Mouse (Mus musculus) WW6 (cell line): ENCODE results near the gene Arcn1.

ENCODE experiments used
- DNase-seq: peaks from one replicate; pipeline ENCODE4 v3.0.0-alpha.2; 2013; ENCODE audit warnings: low read depth, low spot score

The Arcn1 gene

DNA sequence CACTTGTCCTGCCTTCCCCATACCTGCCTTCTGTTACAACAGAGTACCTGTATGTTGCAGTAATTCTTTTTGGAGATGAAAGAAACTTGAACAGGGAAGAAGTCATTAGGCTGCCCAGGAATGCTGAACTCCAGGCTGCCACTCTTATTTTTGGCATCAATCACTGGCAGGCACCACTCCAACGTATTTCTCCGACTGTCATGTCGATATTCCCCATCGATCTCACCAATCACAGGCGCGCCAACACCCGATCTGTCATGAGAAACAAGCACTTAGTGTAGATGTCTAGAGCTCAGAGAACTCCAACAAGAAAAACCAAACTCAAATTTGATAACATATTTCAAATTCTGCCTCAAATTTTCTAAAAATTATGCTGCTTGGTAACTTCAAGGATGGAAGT is 22.3 kb downstream of the Arcn1 start:
- DNase-seq, result no peak

DNA sequence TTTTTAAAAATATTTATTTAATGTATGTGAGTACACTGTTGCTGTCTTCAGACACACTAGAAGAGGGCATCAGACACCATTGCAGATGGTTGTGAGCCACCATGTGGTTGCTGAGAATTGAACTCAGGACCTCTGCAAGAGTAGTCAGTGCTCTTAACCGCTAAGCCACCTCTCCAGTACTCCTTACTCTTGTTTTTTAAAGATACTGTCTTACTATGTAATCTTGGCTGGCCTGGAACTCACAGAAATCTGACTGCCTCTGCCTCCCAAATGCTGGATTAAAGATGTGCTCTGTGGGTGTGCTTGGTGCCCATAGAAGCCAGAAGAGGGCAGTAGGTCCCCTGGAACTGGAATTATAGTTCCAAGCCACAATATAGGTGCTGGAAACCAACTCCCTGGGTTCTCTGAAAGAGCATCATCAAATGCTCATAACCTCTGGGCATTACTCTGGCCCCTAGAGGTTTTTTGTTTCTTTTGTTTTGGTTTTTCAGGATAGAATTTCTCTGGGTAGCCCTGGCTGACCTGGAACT is 26.9 kb downstream of the Arcn1 start:
- DNase-seq, result no peak

DNA sequence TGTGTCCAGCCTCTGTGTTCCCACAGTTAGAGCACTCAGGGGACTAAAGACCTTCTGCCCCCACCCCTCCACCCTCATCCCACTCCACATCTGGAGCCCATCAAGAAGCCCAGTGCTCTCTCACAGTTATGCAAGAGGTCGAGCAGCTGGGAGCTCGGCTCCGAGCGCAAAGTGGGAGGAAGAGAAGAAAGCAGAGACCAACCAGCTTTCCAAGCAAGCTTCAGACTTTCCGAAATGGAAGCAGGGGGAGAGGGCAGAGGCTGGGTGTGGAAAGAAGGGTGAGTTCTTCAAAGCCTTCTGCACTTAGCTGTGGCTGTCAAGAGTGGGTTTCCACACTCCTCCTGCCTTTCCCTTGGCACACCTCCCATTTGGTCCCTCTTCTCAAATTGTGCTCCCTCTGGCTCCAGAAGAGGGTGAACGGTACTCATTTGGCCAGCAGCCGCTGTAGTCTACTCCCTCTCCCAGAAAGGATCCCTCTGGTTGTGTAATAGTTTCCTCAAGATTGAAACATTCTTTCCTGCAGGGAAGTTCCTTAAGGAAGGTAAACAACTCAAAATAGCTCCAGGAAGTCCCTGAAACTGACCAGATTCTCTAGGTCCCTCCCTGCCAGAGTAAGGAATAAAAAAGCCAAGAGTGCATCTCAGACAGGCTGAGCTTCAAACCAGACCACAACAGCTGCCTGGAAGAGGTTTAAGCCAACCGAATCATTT is 30.2 kb downstream of the Arcn1 start:
- DNase-seq, result no peak

DNA sequence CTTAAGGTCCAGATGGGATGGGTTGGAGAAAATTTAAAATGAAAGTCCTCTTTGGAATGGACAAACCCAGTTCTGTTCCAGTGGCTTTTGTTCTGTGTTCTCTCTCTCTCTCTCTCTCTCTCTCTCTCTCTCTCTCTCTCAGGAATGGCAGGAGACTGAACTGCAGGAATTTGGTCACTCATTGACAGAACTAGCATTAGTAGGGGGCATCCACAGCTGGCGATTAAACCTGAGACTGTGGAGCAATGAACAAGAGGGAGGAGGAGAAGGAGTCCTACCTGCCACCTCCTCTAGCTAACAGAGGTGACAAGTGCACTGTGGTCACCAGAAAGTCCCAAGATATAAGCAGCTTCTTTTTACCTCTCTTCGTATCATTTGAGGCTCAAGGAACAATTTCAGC is 31.3 kb downstream of the Arcn1 start:
- no peak for DNase-seq

DNA sequence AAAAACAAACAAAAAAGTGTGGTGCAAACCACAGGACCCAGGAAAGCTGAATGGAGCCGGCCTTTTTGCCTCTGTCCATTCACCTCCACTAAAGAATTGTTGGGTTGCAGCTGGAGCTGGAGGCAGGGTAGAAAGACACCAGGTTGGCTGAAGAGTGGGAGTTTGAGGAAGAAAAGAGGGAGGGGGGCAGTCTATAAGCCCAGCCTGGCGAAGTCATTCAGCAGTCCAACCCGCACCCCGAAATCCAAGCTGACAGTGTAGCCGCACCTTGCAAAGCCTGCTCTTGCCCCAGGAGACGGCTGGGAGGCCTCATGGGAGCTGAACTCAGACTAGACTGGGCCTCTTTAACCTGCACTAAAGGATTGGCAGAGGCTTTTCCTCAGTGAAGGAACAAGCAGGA is 31.8 kb downstream of the Arcn1 start:
- no peak for DNase-seq

DNA sequence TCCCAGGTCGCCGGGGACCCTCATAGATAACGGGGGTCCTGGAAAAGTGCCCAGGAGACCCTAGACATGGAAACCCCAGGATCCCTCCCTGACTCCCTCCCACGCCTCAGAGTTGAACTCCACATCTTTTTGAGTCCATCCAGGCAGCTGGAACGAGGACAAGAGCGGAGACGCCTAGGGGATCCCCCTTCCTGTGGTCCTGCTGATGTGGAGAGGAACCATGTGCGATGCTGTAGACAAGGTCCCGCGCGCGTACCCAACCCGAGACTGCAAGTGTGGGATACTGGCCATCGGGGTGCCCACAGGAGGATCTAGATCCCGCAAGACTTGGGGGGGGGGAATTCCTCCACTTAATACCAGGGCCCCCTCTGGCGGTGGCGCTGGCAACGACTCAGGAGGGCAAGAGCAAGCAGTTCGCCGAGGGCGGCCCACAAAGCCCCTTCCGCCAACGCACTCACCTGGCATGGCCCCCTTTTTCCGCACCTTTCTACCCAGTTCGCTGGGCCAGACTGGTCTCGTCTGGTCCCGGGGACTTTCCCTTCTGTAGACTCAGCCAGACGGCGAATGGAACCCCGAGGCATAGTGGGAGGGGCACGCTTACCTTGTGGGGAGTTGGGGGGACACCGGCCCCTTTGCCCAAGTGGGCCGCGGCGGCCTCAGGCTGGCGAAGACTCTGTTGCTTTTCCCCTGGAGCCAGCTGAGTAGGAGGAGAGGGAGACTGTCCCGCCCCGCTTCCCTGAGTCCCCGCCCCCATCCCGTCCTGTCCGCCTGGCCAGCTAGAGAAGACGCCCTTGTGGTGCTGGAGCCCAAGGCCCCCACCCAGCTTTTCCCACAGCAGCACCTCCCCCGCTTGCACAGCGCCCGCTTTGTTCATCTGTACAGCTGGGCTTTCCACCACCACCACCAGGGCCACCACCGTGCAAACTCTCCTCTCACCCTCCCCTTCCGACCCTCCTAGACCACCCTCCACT is 32.8 kb downstream of the Arcn1 start, which contains the start of gene Phldb1:
Gene Phldb1 (minus strand): TSS at position 675 of the 971 bp plus-strand sequence.
- DNase-seq, result no peak

DNA sequence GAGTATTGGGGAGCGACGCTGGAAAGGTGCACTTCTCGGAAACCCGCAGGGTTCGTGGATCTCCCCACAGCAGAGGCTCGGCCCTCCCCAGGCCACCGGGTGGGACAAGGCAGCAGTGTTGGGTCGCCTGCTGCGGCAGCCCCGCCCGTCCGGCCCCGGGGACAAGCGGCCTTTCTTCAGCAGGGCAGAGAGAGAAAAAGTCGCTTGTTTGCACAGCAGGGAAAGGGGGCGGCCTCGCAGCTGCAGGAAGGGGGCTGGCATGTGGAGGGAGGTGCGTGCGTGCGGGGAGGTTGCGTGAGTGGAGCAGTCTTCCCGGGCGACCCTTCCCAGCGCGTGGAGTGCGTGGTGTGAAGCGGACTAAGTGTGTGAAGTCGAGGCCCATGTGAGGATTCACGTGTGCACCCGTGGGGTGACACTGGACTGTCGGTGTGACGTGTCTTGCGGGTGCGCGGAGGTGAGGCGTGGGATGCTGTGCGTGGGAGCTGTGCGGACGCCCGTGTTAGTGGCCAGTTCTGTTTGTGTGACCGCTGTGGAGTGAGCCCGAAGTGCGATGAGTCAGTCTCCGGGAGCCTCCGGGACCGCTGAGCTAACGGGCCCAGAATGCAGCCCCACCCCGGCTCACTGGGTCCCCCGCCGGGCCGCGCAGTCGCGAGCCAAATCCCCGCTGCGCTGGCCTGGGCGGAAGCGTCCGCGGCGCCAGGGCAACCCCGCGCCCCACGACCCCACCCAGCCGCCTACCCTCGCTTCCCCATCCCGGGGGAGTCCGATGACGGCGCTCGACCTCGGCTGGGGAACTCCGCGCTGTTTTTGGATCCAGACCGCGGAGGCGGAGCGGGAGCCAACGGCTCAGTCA is 33.7 kb downstream of the Arcn1 start:
- DNase-seq, result no peak

DNA sequence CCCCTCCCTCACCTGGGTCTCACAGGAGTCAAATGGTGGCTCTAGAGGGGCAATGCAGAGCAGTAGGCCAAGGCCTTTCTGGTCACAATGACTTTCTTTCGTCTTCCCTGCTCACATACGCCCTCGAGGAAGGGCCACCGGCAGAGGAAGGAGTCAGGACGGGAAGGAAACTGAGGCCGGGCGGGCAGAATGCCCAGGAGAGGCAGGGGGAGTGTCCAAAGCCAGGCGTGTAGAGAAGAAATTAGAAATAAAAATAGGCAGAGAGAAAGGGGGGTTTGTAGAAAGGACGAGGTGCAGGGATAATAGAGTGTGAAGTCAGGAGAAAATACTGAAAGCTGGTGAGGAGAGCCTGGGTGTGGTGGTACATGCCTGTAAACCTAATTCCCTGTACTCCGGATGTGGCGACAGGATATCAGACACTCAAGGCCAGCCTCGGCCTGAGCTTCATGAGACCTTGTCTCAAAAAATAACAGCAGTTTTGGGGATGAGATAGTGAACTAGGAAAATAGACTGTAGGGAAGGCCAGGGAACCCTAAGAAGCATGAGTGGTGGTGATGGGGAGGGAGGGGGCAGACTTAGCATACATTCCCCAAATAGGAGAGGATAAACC is 34.6 kb downstream of the Arcn1 start:
- no peak for DNase-seq

DNA sequence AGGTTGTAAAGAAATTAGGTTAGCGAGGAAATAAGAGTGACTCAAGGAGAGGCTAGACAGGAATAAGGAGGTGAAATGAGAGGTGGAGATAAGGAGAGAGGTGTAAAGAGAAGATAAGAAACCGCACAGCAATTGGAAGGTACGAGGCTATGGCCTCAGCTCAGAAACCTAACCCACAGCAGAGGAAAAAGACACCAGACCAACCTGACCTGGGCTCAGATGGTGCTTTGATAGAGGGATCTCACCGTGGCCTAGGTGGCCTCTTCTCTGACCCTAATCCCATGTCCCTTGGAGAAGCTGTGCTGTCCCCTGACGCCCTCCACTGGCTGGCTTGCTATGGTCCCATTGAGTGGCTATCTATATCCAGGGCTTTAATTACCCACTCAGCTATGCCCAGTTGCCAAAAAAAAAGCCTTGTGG is 35.5 kb downstream of the Arcn1 start:
- DNase-seq, result no peak

DNA sequence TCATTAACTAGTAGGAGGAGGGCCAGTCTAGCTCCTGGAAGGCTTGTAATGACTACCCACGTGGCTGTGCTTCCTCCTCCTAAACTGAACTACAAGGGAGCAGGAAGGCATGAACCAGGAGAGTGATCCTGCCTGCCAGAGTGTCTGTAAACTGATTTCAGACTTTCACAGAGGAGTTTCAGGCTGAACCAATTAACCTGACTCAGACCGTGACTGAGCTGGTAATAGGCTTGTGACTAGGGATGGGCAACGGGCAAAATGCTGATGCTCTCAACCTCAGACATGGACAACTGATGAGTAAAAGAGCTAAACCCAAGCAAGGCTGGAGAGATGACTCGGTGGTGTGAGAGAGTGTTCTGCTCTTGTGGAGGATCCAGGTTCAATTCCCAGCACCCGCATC is 40.2 kb downstream of the Arcn1 start:
- no peak for DNase-seq

DNA sequence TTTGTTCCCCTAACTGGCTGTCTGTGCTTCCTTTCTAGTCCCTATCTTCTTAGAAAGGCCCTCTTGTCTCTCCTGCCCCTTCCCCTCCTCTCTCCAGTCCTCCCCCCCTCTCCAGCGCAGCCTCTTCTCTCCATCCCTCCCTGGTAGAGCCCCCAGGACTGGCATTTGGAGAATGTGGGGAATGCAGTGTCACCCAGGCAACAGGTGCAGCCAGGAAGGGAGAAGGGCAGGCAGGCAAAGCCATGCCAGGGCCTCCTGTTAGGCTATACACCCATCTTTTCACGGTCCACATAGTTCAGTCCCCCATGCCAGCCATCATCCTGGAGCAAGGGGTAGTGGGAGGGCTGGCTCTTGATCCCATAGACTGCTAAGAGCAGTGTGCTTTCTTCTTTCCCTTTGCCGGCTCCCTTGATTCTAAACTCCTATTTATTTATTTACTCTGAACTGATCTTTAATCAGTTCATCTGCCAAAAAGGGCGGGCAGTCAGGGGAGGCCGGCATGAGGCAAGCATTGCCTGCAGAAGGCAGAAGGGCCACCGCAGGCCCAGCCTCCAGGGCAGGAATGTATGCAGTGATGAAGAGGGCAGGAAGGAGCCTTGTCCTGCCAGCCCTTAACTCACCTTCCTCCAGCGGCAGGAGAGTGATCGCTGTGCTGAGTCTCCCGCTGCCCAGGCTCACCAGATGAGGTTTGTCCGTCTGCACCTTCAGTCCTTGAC is 41.1 kb downstream of the Arcn1 start:
- DNase-seq, result no peak

DNA sequence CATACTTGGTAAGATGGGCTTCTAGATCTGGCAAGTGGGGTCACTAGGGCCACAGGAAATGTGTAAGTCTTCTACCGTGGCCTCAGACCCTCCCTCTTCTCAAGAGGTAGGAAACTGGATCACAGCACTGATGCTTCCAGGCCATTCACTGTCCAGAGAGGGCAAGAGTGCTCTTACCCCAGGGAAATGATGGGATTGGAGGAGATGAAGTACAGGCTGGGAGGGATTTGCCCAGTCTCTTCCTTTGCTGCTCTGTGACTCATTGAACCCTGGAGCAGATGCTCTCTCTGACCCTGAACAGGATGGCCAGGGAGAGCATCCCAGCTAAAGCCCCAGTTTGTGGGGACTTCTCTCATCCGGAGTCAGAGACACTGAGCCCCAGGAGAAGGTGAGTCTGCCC is 43.0 kb downstream of the Arcn1 start:
- DNase-seq, result no peak

DNA sequence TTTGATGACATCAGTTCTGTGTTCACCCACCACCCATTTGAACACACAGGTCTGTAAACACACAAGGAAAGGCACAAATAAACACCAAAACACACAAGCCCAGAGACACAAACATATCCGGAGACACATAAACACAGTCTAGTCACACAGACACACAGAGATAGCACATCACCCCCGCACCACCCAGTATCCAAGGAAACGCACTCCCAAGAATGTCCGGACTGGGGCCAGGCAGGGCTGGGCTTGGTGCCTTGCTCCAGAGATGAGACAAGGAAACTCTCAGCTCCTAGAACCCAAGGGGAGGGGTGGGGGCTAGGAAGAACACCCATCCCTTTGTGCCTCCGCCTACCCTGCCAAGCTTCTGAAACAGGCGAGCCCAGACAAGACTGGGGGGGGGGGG is 43.4 kb downstream of the Arcn1 start:
- DNase-seq, result no peak

DNA sequence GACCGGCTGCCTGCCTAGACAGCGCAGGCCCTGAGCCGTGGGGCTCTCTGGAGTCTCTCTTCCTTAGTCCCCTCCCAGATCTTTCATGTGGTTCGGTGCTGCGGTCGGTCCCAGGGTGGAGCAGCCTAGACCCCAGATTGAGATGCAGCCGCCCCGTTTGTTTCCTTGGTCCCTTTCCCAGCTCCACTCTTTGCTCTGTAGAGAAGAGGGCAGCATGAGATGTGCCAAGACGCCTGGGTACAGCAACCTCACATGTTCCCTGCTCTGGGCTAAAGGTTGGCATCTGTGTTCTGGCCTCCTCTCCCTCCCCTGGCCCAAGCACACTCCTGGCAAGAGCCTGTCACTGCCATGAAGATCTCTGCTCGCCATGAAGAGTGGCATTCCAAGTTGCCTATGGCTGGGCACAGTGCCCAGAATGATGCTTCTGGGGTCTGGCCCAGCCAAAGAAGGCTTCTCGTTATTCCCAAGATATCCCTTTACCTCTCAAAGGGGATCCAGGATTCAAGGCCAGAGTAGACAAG is 44.1 kb downstream of the Arcn1 start:
- no peak for DNase-seq

DNA sequence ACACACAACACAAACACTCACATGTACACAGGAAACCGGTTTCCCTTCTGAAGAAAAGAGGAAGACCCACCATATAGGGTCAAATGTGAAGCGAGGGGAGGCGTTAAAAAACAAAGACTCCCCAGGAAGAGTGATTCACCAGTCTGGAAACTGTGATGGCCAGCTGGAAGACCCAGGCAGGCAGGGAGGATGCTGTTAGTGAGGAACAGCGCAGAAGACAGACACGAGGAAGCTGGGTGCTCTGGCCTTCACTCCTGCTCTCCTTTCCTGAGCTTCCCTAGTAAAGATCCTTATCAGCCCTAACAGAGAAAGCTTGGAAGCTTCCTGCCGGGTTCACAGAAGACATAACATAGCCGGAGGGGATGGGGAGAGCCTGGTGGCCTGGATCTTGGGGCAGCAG is 44.6 kb downstream of the Arcn1 start:
- DNase-seq, result no peak

DNA sequence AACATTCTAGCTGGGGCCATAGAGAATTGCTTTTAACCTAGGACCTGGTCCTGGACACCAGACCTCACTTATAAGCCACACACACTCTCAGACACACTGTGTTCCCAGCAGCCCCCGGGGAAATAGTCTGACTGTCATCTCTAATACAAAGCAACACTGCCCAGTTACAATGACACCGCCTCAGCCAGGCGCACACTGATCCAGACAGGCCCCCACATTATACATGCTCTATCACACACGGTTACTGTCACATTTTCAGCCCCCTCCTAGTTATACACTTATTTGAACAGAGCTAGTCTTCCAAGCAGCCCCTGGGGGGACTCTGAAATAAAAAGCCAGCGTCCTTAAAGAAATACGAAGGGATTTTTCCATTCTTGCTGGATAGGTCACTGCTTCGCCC is 45.1 kb downstream of the Arcn1 start:
- no peak for DNase-seq

DNA sequence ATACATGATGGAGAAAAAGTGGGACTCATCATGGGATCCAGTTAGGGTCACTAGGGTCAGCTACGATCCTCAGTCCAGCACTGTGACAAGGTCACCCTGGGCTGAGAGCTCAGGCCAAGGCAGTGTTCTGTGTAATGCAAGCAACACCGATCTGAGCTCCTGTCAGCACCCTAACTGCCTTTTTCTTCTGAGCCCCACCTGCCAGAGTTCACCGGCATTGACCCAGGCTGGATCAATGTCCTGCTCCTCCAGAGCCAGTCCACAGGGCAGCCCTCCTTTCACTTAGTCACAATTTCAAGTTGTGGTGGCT is 45.8 kb downstream of the Arcn1 start:
- no peak for DNase-seq

DNA sequence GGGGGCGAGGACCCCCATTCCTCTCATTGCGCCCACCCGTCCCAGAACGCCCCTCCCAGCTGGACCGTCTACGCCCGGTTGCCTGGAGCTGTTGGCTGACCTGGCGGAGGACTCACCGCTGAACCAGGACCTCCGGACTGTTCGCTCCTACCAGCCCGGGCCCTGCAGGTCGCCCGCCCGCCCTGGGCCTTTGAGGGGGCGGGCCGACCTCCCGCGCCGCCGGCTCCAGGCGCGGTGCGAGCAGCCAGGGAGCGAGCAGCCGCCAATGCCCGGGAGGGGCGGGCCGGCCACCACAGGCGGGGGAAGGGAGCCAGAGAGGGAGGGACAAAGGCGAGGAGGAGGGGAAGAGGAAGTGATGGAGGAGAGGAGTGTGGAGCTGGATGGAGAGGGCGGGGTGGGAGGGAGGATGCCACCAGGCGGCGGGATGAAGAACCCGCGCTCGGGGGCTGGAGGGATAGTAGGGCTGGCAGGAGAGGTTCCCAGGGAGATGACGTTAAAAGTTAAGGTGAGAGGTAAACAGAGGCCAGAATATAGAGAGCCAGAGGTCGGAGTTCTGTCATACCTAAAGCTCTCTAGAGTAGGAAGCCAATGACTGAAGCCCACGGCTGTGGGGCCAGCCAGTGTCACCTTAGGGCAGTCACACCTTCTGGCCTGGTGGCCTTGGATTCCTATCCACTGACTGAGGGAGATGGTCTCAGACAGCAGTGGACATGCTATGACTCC is 46.3 kb downstream of the Arcn1 start:
- DNase-seq, result no peak

DNA sequence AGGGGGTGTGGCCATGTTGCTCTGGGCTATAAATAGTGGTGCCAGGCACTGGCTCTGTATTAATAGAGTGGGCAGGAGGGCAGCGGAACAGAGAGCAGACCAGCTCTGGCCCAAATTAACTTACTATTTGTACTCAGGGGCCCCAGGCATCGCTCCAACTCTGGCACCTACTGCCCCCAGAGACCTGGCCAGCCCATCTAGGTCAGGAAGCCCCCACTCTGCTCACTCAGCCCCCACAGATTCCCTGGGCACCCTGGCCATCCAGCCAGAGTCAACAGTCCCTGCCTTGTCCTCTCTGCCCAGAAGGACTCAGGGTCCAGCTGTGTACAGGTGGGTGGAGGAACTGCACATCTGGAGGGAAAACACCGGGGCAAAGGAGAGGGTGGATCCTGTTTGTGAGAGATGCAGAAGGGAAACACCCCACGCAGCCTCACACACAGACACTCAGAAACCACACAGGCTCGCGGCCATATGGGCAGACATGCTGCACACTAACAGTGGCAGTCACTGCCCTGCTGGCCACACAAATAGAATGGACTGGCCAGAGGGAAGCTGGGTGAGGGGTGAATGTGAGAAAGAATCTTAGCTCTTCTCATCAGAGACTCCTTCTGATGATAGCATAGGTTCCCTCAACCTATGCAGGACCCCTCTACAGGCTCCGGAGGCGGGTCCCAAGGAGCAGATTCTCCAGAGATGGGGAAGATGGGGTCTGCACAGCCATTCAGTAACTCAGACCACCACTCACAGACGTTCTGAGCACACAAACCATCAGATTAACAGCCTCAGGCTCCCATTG is 47.1 kb downstream of the Arcn1 start:
- no peak for DNase-seq
